Mouse (Mus musculus) MN1 (cell line): ENCODE measurements around the gene Cfap298.

ENCODE experiments used
- DNase-seq: peaks from one replicate; pipeline ENCODE4 v3.0.0-alpha.2; 2016; ENCODE audit warnings: low spot score

Gene Cfap298

DNA sequence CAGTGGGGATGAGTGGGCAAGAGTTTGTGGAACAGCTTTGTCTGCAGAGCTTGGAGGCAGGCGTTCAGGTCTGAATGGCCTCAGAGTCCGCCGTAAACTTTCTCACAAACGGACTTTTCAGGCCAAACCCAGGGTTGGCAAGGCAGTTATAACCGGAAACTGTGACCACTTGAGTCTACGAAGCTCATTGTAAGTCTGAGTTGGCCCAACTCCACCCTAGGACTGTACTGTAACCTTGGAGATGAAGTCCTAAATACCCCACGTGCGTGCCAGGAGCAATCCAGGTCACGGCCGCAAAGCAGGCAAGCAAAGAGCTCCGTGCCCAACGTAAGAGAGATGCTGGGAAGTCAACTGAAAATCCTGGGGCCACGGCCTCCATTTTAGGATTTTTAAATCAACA, 23.1 kb downstream of the Cfap298 start:
- DNase-seq, result no peak

GRCm38 (mm10) chr16:90910855-90911533, 23.9 kb downstream of the Cfap298 start:
- DNase-seq, result no peak

DNA sequence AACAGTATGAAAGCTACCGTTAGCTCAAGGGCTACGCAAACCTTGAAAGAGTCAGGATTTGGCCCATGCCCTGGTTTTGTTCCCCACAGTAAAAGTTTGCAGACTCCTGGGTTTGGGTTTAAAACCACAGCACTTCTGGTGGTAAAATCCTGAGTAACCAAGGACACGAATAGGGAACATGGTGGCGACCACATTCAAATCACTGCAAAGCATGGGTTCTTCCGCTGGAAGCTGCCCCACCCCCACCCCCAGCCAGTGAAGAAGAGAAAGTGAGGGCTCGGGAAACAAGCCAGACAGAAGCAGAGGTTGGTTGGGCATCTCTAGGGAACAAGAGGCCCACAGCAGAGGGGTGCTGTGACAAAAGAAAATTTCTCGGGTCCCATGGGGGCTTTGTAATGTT, 27.7 kb downstream of the Cfap298 start:
- no peak for DNase-seq

DNA sequence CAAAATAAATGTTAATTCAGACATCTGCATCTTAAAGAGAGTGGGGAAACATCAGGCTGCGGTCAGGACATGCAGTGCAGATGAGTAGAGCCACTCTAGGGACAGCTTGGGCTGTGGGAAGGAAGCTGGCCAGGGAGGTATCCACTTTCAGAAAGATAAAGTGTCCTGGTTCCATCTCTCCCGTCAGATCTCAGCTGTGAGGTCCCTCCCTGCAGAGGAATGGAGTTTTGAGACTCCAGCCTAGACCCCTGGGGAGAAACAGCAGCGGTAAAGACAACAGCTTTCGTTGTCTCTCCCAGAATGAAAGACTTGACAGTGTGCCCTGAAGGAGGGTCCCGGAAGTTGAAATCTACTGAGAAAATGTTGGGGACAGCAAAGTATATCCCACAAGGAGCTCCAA, 31.6 kb downstream of the Cfap298 start:
- no peak for DNase-seq

DNA sequence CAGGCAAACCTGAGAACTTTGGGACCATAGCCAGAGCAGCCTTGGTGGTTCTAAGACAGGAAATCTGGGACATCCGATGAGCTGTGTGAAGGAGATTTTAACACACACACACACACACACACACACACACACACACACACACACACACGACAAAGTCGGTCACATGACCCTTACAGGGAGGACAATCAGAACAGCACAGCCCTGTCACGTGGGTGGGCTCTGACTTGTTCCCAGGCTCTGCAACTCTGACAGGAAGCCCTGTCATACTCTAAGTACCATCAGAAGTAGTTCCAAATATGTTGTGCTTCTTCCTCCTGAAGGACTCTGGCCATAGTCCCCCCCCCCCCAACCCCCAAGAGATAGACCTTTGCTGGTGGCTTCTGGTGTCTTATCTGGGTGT, 33.5 kb downstream of the Cfap298 start:
- DNase-seq, result no peak

- no peak for DNase-seq
Measured at GRCm38 (mm10) chr16:90899498-90899897, 35.4 kb downstream of the Cfap298 start.

DNA sequence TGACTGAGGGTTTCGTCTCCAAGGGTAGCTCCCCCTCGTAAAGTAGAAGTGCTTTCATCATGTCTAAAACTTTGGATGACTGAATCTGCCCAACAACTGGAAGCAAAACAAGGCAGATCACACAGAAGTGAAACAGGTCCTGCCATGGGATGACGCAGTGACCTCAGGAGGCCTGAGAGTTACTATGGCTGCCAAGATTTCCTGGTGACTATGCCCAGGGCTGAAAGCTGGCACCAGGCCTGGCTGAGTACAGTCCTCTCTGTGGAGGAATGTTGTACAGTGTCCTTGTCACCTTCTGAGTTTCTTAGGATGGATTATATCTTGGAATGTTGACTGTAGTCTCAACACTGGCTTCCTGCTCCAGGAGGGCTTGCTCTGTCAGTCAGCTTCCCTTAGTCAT, 37.3 kb downstream of the Cfap298 start:
- DNase-seq, result peak; percentile 34

DNA sequence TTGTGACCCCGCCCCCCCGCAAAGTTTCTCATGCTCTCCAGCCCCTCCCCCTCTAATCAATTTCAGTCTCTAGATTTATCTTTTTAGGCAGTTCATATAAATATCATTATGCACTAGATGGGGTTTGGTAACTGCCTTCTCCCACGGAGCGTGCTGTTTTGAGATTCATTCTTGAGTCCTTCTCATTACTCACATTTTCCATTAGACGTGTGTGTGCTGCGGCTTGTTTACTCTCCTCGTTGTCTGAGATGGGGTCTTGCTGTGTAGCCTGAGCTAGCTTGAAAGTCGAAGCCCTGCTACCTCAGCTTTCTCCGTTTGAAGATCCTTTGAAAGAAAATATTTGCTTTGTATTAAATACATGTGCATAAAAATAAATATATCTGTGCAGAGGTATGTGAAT, 41.1 kb downstream of the Cfap298 start:
- no peak for DNase-seq

- DNase-seq, result no peak
Measured at GRCm38 (mm10) chr16:90893019-90893418, 41.9 kb downstream of the Cfap298 start.

GRCm38 (mm10) chr16:90892081-90892480, 42.8 kb downstream of the Cfap298 start:
- DNase-seq, result peak; percentile 57

- DNase-seq, result peak; percentile 56
Measured at GRCm38 (mm10) chr16:90891601-90892000, 43.3 kb downstream of the Cfap298 start.

DNA sequence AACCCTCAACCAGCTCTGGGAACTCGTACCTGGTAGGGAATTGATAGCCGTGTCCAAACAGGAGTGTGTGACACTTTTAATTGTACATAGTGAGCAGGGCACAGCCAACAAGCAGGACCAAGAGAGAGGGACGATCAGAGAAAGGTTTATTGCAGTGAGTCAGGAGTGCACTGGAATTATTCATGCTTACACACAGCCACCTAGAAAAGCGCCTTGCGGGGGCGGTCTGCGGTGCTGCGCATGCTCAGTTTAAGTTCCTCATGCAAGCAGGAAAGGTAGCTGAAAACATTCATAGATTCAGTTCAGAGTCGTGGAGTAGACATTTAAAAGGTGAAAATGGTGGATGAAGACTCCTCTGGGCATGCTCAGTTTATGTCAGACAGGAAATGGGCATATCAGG, 44.2 kb downstream of the Cfap298 start:
- DNase-seq, result no peak

- peak; percentile 55 for DNase-seq
Measured at GRCm38 (mm10) chr16:90885781-90886565, 48.9 kb downstream of the Cfap298 start.

DNA sequence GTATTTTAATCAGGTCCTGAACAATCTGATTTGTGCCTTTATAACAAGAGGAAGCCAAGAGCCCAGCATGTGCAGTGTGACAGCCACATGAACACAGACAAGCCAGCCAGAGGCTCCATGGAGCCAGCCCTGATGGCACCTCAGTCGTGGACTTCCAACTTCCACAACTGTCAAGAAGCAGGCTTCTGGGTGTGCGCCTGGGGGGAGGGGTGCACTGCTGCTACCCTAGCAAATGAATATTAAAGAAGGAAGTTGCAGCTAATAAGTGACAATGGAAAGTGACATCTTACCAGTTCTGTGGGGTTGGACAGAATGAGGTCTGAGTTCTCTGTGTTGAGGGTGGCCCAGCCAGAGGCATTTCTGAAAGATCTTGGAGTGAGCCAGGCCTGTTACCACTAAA, 49.6 kb downstream of the Cfap298 start:
- DNase-seq, result no peak

DNA sequence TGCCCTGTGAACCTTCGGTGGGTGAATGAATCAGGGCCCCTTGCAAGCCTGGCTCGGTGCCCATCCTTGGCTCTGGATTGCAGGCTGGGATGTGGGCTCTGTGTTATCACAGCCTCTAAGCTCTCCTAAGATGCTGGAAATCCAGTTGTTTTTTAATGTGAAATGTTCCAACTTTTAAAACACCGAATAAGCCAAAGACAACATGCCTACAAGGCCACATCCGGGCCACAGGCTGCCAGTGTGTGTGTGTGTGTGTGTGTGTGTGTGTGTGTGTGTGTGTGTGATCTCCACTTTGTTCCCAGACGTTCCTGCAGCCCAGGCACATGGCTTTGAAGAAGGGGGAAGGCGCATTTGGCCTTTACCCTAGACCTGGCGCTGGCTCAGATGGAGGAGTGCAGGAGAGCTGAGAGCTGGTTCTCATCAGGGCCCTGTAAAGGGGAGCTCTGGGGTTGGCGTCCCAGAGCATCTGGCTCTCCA, 52.4 kb downstream of the Cfap298 start:
- DNase-seq, result peak; percentile 76

GRCm38 (mm10) chr16:90878135-90878860, 56.6 kb downstream of the Cfap298 start:
- DNase-seq, result no peak
